Mouse (Mus musculus) forebrain, embryonic 13.5 days (tissue): ENCODE results near the gene Minpp1. TPM values are rescaled to one million over a fixed set of nuclear protein-coding genes. Genes with fewer than 3 reads are reported as not detected.
A peak's percentile ranks its signal among the peaks of the same experiment; 100 is the strongest.

ENCODE experiments used
- ATAC-seq: fragments of 200-750 bp; cut with Nextera tagmentation; 2 replicates; pipeline ENCODE4 v1.8.0; 2017
- H3K27ac ChIP-seq: fragments of 300-500 bp; sonication (generic); 2 replicates; pipeline ENCODE4 v1.5.1; 2015; ENCODE audit warnings: inconsistent platforms, mild to moderate bottlenecking, moderate library complexity
- H3K27me3 ChIP-seq: fragments of 300-500 bp; sonication (generic); 2 replicates; pipeline ENCODE4 v1.6.1; 2015; ENCODE audit warnings: mild to moderate bottlenecking, inconsistent platforms
- H3K36me3 ChIP-seq: fragments of 300-500 bp; sonication (generic); 2 replicates; pipeline ENCODE4 v1.6.1; 2015; ENCODE audit warnings: mild to moderate bottlenecking, inconsistent platforms; ENCODE audit not compliant: poor library complexity, severe bottlenecking
- H3K4me1 ChIP-seq: fragments of 300-500 bp; sonication (generic); 2 replicates; pipeline ENCODE4 v1.6.1; 2015; ENCODE audit warnings: inconsistent platforms
- H3K4me2 ChIP-seq: fragments of 300-500 bp; sonication (generic); 2 replicates; pipeline ENCODE4 v1.6.1; 2015; ENCODE audit warnings: inconsistent platforms, mild to moderate bottlenecking, moderate library complexity
- H3K4me3 ChIP-seq: fragments of 300-500 bp; sonication (generic); 2 replicates; pipeline ENCODE4 v1.5.1; 2015; ENCODE audit warnings: mild to moderate bottlenecking, inconsistent platforms
- H3K9ac ChIP-seq: fragments of 300-500 bp; sonication (generic); 2 replicates; pipeline ENCODE4 v1.6.1; 2015; ENCODE audit warnings: mild to moderate bottlenecking, inconsistent platforms
- H3K9me3 ChIP-seq: fragments of 300-500 bp; sonication (generic); replicated peaks from 2 replicates; pipeline ENCODE4 v1.6.1; 2016; ENCODE audit warnings: inconsistent platforms
- WGBS: fragments of 180-500 bp; shearing (Covaris S2); methylation state at CpG from one replicate; pipeline ENCODE4 v1.1.7; 2015; 5-methylcytosine and 5-hydroxymethylcytosine counted together
- polyA plus RNA-seq: library from polyadenylated mRNA; unstranded; fragments of >200 nt; fragmentation: Nextera tagmentation; extraction: Ambion mirVana; gene quantifications from 2 replicates; pipeline ENCODE4 v1.2.1, GENCODE M21; 2015

Gene Minpp1
- polyA plus RNA-seq, 1 experiment from 2014 or later = 38.6 TPM

GRCm38 (mm10) chr19:32532331-32532730 is 46.8 kb downstream of the Minpp1 start:
- H3K9me3 ChIP-seq = no peaks in the 10 kb centered on the region
- H3K27me3 ChIP-seq = no peaks in the 10 kb centered on the region
- no peak overlapping the region for H3K4me2 ChIP-seq
- H3K9ac ChIP-seq = no peak overlapping the region
- 74% methylated on average over 3 of the region's 3 CpGs for WGBS
- ATAC-seq = no peak
- H3K36me3 ChIP-seq = no peaks in the 10 kb centered on the region
- no peak overlapping the region for H3K27ac ChIP-seq
- no peaks in the 10 kb centered on the region for H3K4me1 ChIP-seq
- H3K4me3 ChIP-seq = no peak overlapping the region

- Histone ChIP-seq H3K27ac (no peak overlapping the region), H3K36me3 (no peaks in the 10 kb centered on the region), H3K9me3 (no peaks in the 10 kb centered on the region), H3K4me3 (no peak overlapping the region), H3K4me1 (no peaks in the 10 kb centered on the region), H3K9ac (no peak overlapping the region), H3K4me2 (no peak overlapping the region), H3K27me3 (no peaks in the 10 kb centered on the region)
- no peak for ATAC-seq
- 88% methylated on average over 7 of the region's 7 CpGs for WGBS
Observed at GRCm38 (mm10) chr19:32532737-32533505, 47.4 kb downstream of the Minpp1 start.

- H3K9me3 ChIP-seq = no peaks in the 10 kb centered on the region
- no peaks in the 10 kb centered on the region for H3K36me3 ChIP-seq
- ATAC-seq = no peak
Observed at GRCm38 (mm10) chr19:32534887-32535286, 49.3 kb downstream of the Minpp1 start.

GRCm38 (mm10) chr19:32542784-32543490 is 57.4 kb downstream of the Minpp1 start:
- Histone ChIP-seq H3K4me3 (no peak overlapping the region), H3K36me3 (no peaks in the 10 kb centered on the region), H3K9me3 (no peaks in the 10 kb centered on the region), H3K4me1 (no peaks in the 10 kb centered on the region), H3K9ac (no peak overlapping the region), H3K4me2 (no peak overlapping the region), H3K27me3 (no peaks in the 10 kb centered on the region), H3K27ac (no peak overlapping the region)
- ATAC-seq = no peak
- 82% methylated on average over 9 of the region's 9 CpGs for WGBS

More at GRCm38 (mm10) chr19:32534887-32535286, 49.3 kb downstream of the Minpp1 start:
- Histone ChIP-seq H3K27me3 (no peaks in the 10 kb centered on the region), H3K27ac (no peak overlapping the region), H3K4me2 (no peak overlapping the region), H3K9ac (no peak overlapping the region), H3K4me3 (no peak overlapping the region), H3K4me1 (no peaks in the 10 kb centered on the region)

- Histone ChIP-seq H3K9me3 (no peaks in the 10 kb centered on the region), H3K4me3 (no peak overlapping the region), H3K27me3 (no peaks in the 10 kb centered on the region), H3K4me1 (no peaks in the 10 kb centered on the region), H3K4me2 (no peak overlapping the region), H3K9ac (no peak overlapping the region), H3K27ac (no peak overlapping the region), H3K36me3 (no peaks in the 10 kb centered on the region)
- no peak for ATAC-seq
- 81% methylated on average over 3 of the region's 3 CpGs for whole genome bisulfite sequencing
Observed at GRCm38 (mm10) chr19:32547396-32547795, 61.8 kb downstream of the Minpp1 start.

- WGBS = 92% methylated on average over 15 of the region's 15 CpGs
- no peaks in the 10 kb centered on the region for H3K9me3 ChIP-seq
- no peak overlapping the region for H3K4me2 ChIP-seq
Observed at GRCm38 (mm10) chr19:32548202-32548601, 62.6 kb downstream of the Minpp1 start.

GRCm38 (mm10) chr19:32550446-32550845 is 64.9 kb downstream of the Minpp1 start:
- H3K27ac ChIP-seq = no peak overlapping the region
- H3K9me3 ChIP-seq = no peaks in the 10 kb centered on the region
- peaks cover 6% of the 10 kb centered on the region for H3K4me1 ChIP-seq
- no peak overlapping the region for H3K4me2 ChIP-seq
- H3K36me3 ChIP-seq = no peaks in the 10 kb centered on the region
- ATAC-seq = no peak
- 79% methylated on average over 5 of the region's 5 CpGs for WGBS
- no peaks in the 10 kb centered on the region for H3K27me3 ChIP-seq
- no peak overlapping the region for H3K4me3 ChIP-seq
- no peak overlapping the region for H3K9ac ChIP-seq

More at GRCm38 (mm10) chr19:32548202-32548601, 62.6 kb downstream of the Minpp1 start:
- H3K4me3 ChIP-seq = no peak overlapping the region
- no peak for ATAC-seq
- H3K36me3 ChIP-seq = no peaks in the 10 kb centered on the region
- no peaks in the 10 kb centered on the region for H3K4me1 ChIP-seq
- H3K9ac ChIP-seq = no peak overlapping the region
- H3K27me3 ChIP-seq = no peaks in the 10 kb centered on the region
- no peak overlapping the region for H3K27ac ChIP-seq

GRCm38 (mm10) chr19:32551442-32551841 is 65.9 kb downstream of the Minpp1 start:
- no peak for ATAC-seq
- no peak overlapping the region for H3K27ac ChIP-seq
- H3K9me3 ChIP-seq = no peaks in the 10 kb centered on the region
- no peak overlapping the region for H3K4me2 ChIP-seq
- H3K4me3 ChIP-seq = no peak overlapping the region
- H3K27me3 ChIP-seq = no peaks in the 10 kb centered on the region
- peaks cover 7% of the 10 kb centered on the region for H3K4me1 ChIP-seq
- WGBS = 79% methylated on average over 3 of the region's 3 CpGs
- no peak overlapping the region for H3K9ac ChIP-seq
- H3K36me3 ChIP-seq = no peaks in the 10 kb centered on the region

GRCm38 (mm10) chr19:32552106-32552505 is 66.5 kb downstream of the Minpp1 start:
- Histone ChIP-seq H3K4me1 (peaks cover 7% of the 10 kb centered on the region), H3K4me3 (no peak overlapping the region), H3K9me3 (no peaks in the 10 kb centered on the region), H3K27me3 (no peaks in the 10 kb centered on the region), H3K27ac (no peak overlapping the region), H3K9ac (no peak overlapping the region), H3K4me2 (no peak overlapping the region), H3K36me3 (no peaks in the 10 kb centered on the region)
- WGBS = 75% methylated on average over 1 of the region's 1 CpGs
- ATAC-seq = no peak

GRCm38 (mm10) chr19:32553310-32553709 is 67.7 kb downstream of the Minpp1 start:
- H3K4me1 ChIP-seq = peaks cover 7% of the 10 kb centered on the region
- no peak overlapping the region for H3K9ac ChIP-seq
- no peaks in the 10 kb centered on the region for H3K27me3 ChIP-seq
- ATAC-seq = no peak
- 76% methylated on average over 3 of the region's 3 CpGs for WGBS
- H3K36me3 ChIP-seq = no peaks in the 10 kb centered on the region
- no peak overlapping the region for H3K4me2 ChIP-seq
- H3K4me3 ChIP-seq = no peak overlapping the region
- no peak overlapping the region for H3K27ac ChIP-seq
- H3K9me3 ChIP-seq = no peaks in the 10 kb centered on the region

GRCm38 (mm10) chr19:32555257-32555656 is 69.7 kb downstream of the Minpp1 start:
- peaks cover 7% of the 10 kb centered on the region for H3K4me1 ChIP-seq
- no peaks in the 10 kb centered on the region for H3K27me3 ChIP-seq
- no peak overlapping the region for H3K4me3 ChIP-seq
- WGBS = 7% methylated on average over 3 of the region's 3 CpGs
- no peaks in the 10 kb centered on the region for H3K9me3 ChIP-seq
- no peaks in the 10 kb centered on the region for H3K36me3 ChIP-seq
- no peak overlapping the region for H3K4me2 ChIP-seq
- H3K27ac ChIP-seq = no peak overlapping the region
- H3K9ac ChIP-seq = no peak overlapping the region
- ATAC-seq = peak; percentile 61
